Mouse (Mus musculus): ENCODE measurements around the gene Adgrf3.

- no peak for TF ChIP-seq CTCF (conservative IDR thresholded peaks at IDR 0.05 in 1 of 2, IDR thresholded peaks at IDR 0.05 in 1 of 2; ENCODE audit: low read depth in 2 of 2, low read length in 2 of 2)
- no peak for TF ChIP-seq RAD21 (IDR thresholded peaks at IDR 0.05; ENCODE audit: low read depth, low read length)
- no peak for TF ChIP-seq EP300 (IDR thresholded peaks at IDR 0.05; ENCODE audit: low read length)
- TF ChIP-seq MYC (IDR thresholded peaks at IDR 0.05; ENCODE audit: low read depth, low read length), result no peak
- TF ChIP-seq MAX (IDR thresholded peaks at IDR 0.05; ENCODE audit: low read length), result no peak
- TF ChIP-seq SMC3 (IDR thresholded peaks at IDR 0.05; ENCODE audit: low read depth, low read length), result no peak
- TF ChIP-seq POLR2A (IDR thresholded peaks at IDR 0.05; ENCODE audit: low read depth, low read length), result no peak
- TF ChIP-seq E2F4 (IDR thresholded peaks at IDR 0.05; ENCODE audit: insufficient replicate concordance, low read depth, low read length), result no peak
- TF ChIP-seq MAZ (IDR thresholded peaks at IDR 0.05; ENCODE audit: low read depth, low read length), result no peak
- no peak for TF ChIP-seq SIN3A (IDR thresholded peaks at IDR 0.05; ENCODE audit: low read length)
- no peak for TF ChIP-seq USF1 (IDR thresholded peaks at IDR 0.05; ENCODE audit: low read depth, low read length)
- TF ChIP-seq TCF12 (IDR thresholded peaks at IDR 0.05; ENCODE audit: low read depth, low read length), result no peak
Measured at GRCm38 (mm10) chr5:30202221-30202620, 3.3 kb downstream of the Adgrf3 start.
